Mouse (Mus musculus) kidney, postnatal 14 days (tissue): ENCODE measurements around the gene Srbd1.

Source experiments
- DNase-seq: peaks from one replicate; pipeline ENCODE4 v3.0.0; 2022; ENCODE audit warnings: mixed read lengths

The Srbd1 gene

DNA sequence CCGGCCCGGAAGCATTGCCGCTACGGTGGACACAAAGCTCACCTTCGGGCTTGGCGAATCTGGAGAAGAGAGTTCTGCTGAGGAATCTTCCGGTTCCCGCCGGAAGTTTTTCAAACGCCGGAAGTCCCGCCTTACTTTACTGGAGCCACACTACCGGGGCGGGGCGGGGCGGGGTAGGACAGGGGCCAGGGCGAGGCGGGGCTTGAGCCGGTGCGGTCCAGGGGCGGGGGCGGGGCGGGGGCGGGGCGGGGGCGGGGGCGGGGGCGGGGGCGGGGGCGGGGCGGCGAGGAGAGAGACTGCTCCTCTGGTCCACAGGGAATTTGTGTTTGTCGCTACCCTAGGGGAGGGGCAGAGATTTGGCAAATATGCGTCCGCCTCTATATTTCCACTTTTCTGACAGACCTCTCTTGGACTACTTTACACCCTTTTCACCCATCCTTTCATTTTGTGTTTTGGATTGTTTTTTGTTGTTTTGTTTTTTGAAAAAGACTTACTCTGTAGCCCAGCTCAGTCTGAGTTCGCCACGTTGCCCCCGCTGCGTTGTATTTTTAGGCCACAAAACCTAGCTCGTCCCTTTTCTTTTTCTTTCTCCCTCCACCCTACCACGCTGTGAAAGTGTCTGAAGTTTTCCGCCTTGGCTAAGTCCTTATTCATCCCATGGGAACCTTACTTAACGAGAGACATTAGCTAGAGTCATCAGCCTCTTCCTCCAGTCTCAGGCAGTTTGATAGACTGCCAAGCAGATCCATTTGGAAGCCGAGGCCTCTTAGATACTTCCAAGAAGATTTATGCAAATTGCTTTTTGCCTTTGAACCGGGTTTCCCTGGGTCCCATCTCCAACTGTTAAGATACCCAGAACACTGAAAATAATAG is at the start of gene Srbd1:
Gene Srbd1, minus strand, starts transcription at position 97 of the 873 bp plus-strand sequence.
- DNase-seq, result peak; percentile 95

DNA sequence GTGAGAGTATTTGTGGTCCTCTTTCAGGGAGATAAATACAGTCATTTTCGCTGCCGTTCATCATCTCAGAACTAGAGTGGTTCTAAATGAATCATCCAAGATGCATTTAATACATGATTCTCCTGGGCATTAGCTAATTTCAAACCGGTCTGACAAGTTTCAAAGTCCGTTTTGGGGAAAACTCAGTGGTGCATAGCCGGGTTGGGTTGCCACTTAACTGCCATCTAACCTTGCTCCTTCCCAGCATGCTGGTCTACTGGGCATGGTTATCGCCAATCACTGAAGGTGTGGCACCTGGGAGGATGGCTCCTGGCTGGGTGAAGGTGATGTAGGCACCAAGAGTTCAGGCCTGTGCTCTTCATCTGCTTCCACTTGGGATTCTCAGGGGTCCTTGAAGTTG is 49.0 kb upstream of the Srbd1 start:
- DNase-seq, result peak; percentile 71

GRCm38 (mm10) chr17:86187777-86188176 is 42.8 kb upstream of the Srbd1 start:
- no peak for DNase-seq

DNA sequence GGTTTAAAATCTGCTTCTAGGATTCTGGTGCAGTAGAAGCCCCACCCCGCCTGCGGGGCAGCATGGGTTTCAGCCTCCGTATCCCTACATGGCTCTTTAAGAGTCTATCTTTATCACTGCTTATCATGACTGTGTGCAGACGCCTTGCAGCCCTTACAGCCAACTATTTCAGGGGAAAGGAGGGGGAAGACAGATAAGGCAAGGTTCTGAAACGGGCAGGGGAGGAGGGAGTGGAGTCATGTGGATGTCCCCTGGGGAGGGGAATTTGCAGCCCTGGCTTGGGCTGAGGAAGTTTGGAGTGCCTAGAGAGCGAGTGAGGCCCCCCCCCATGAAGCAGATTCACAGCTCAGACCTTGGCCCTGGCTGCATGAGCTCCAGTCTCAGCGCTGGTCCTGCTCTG is 40.6 kb upstream of the Srbd1 start:
- no peak for DNase-seq

DNA sequence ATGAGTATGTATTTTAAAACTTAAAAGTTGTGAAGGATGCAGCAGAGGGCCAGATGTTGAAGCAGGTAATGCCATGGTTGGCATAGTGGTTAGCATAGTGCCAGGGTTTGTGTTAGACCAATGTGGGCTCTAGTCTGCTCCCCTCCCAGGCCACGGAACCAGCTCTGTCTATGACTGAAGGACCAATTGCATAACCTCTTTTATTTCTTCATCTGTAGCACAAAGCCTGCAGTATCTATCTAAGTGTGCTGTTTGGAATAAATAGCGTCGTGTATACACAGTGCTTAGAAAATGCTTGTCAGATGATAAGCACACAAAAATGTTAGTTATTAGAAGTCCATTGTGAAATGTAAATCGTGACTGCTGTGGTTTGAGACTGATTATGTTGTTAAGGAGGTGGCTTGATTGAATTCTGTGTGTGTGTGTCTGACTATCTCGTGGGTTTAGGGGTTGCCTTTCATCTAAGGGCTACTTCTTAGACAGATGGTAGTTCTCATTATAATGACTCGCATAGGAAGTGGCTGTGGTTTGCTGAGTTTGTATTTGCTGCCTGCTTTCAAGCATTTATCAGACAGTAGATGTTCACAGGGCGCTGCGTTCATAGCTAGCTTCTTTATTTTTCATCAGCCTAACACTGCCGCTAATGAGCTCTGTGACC is 39.7 kb upstream of the Srbd1 start:
- DNase-seq, result no peak

DNA sequence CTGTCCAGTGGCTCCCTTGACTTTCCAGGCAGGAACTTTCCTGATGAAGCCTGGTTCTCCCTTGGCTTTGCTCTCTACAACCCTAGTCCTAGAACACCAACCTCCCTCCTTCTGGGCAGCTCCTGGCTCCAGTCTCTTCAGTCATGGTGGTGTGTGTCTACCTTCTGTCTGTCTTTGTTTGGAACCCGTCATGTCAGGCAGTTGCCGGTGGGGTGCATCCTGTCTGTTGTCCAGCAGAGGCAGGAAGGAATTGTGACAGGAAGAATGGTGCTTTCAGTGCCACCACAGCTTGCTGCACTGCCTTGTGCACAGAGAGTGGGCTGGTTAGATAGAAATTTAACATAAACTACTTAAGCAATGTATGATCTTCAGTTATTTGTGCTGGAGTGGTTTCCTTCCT is 38.8 kb upstream of the Srbd1 start:
- DNase-seq, result no peak

- DNase-seq, result no peak
These were observed 31.7 kb upstream of the Srbd1 start for GRCm38 (mm10) chr17:86176722-86177121.

GRCm38 (mm10) chr17:86175516-86175915 is 30.5 kb upstream of the Srbd1 start:
- DNase-seq, result no peak

GRCm38 (mm10) chr17:86170164-86170958 is 25.4 kb upstream of the Srbd1 start:
- no peak for DNase-seq

- DNase-seq, result no peak
These were observed 24.1 kb upstream of the Srbd1 start for GRCm38 (mm10) chr17:86169092-86169491.

DNA sequence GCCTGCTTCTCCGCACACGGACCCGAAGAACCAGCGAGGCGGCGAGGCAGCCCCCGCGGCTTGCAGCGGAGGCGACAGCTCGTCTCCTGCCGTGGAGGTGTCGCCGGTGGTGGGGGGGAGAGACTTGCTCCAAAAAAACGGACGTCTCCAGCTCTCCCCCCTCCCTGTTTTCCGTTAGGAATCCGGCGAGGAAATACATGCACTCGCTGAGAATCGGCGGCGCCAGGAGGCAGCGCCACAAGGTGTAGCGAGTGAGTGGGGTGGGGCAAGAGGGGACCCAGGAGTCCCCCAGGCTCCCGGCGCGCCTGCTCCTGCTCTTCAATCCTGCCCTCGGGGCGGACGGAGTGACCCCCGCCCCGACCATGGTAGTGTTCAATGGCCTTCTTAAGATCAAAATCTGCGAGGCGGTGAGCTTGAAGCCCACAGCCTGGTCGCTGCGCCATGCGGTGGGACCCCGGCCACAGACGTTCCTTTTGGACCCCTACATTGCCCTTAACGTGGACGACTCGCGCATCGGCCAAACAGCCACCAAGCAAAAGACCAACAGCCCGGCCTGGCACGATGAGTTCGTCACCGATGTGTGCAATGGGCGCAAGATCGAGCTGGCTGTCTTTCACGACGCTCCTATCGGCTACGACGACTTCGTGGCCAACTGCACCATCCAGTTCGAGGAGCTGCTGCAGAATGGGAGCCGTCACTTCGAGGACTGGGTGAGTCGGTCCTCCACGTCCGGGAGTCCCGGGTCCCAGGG is 23.4 kb upstream of the Srbd1 start:
- DNase-seq, result peak; percentile 59

DNA sequence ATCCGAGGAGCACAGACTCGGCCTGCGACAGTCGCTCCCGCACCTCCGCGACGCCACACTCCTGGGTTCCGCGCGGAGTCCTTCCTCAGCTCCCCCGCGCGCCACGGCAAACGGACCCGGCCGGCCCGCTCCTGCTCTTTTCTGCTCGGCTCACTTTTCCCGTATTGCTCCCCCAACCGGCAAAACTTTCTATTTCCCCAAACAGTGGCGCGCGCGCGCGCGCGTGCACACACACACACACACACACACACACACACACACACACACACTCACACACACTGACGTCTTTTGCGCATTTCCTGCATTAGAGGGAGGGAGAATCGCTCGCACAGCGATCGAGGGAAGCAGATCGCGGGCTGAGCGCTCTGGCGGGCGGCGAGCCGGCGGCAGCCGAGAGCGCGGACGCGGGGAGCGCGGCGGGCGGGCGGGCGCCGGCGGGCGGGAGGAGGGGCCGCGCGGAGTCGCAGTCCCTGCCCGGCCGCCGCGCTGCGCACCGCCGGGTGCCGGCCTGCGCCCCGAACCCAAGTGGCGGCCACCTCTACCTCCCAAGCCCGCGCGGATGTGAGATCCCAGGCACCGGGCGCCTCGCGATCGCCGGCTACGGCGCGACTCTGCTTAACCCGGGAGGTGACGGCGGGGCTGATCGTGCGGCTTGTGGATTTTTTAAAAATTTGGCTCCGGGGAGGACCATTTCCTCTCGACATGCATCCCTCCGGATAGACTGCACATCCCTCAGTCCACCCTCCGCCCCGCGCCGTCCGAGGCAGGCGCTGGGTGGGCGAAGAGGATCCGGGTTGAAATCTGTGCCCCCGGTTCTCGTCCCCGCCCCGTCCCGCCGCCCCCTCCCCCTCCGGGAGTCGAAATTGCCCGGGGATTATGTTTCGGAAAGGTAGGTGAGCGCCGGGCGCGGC is 22.6 kb upstream of the Srbd1 start, which contains the start of gene Prkce:
Gene Prkce, plus strand, starts transcription at position 466 of the 911 bp plus-strand sequence.
- peak; percentile 94 for DNase-seq

DNA sequence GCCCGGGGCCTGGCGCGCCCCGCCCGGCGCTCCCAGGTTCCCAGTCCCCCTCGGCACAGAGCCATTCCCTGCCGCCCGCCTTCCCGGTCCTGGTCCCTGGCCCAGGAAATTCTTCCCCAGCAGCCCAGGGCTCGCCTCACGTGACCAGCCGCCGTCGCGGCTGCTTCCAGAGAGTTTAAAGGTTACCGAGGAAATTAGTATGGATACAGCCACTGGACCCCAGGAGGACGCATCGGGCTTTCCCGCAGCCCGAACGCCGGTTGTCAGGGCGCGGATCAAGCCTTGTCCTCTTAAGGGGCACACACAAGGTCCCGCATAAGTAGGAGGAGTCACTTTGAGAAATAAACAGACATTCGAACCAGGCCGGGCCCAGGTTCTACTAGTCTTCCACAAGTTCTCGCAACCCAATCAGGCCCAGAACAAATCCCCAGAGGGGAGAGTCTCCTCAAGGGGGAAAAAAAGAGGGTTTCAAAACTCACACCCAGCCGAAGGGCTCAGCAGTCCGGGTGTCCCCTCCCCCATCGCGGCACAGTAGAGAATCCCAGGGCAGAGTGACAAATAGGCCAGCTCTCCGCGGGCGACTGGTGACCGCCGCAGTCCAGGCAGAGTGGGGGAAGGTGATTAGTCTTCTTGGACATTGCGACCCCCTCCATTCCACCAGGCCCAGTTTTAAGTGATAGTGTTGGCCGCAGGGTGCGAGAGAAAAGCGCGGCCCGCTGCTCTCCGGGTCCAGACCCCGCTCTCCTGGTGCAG is 21.8 kb upstream of the Srbd1 start:
- DNase-seq, result peak; percentile 94

GRCm38 (mm10) chr17:86166051-86166566 is 21.1 kb upstream of the Srbd1 start:
- DNase-seq, result no peak

DNA sequence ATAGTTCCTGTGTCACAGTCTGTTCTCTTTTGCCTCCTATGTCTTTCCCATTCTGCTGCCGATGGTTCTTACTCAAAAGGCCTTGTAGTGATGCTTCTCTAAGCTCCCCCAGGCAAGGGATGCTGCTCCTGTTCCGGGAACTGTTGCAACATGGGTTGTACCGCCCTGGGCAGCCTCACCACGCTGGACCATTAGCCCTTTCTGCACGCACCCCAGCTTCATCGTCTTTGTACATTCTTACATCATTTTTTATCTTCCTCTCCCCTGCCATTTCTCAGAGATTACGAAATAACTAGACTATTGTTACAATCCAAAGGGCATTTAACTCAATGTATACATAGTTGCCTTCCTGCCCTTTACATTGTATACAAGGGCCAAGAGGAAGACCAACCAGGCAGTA is 19.4 kb upstream of the Srbd1 start:
- no peak for DNase-seq

GRCm38 (mm10) chr17:86162672-86163071 is 17.7 kb upstream of the Srbd1 start:
- DNase-seq, result no peak

GRCm38 (mm10) chr17:86156999-86157398 is 12.0 kb upstream of the Srbd1 start:
- DNase-seq, result no peak

GRCm38 (mm10) chr17:86150867-86151348 is 5.9 kb upstream of the Srbd1 start:
- peak; percentile 81 for DNase-seq

DNA sequence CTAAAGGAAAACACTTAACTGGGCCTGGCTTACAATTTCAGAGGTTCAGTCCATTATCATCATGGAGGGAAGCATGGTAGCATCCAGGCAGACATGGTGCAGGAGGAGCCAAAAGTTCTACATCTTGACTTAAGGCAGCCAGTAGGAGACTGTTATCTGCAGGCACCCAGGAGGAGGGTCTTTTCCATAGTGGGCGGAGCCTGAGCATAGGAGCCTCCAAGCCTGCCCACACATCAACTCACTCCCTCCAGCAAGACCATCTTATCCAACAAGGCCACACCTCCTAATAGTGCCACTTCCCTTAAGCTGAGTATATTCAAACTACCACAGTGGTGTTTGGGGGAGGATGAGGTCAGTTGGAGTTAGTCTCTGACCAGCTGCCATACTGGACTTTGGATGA is 4.8 kb upstream of the Srbd1 start:
- no peak for DNase-seq

DNA sequence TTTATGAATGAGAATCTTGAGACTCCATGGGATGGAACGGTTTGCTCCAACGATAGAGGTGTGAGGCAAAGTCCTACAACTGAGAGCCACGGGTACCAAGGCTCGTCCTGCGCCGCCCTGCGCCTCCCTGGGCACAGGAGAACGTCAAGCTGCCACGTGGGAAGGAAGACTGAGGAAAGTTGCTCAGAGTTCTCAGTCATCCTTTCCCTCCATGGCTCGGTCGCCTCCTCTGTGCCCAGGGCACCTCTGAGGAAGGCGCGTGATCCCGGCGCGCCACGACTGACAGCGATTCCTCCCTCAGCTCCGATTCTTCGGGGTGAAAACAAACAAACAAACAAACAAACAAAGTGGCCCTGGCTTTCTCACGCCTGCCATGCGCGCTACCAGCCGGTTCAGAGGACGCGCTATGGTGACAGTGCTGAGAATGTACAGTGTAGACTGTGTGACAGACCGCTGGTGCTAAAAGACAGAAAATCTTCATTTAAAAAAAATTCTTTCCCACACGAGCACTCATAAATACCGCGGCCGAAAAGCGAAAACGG is 367 bp downstream of the Srbd1 start:
- DNase-seq, result no peak
